Mouse (Mus musculus): ENCODE data around the gene Nek7.

Nek7 gene

DNA sequence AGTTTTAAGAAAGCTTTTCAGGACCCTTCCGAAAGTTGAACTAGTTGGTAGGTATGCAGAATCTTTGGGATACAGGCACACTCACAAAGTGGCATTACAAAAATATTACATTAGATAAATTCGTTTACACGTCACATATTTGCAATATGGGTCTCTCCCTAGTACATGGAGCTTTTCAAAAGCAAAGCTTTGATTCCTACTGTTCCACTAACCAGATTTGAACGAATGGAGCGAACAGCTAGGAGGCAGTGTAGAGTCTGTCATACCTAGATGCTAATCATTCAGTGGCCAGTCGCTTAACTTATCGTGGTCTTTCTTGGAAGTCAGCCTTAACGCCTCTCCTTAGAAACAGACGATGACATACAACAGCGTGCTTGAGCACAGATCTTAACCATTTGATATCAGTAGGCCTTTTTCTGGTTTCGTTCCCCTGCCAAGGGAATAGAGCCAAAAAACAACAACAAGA lies at the start of gene Nek7:
Nek7 (minus strand) TSS at position 146 of the 466 bp plus-strand sequence.
- peak; percentile 50 for DNase-seq

DNA sequence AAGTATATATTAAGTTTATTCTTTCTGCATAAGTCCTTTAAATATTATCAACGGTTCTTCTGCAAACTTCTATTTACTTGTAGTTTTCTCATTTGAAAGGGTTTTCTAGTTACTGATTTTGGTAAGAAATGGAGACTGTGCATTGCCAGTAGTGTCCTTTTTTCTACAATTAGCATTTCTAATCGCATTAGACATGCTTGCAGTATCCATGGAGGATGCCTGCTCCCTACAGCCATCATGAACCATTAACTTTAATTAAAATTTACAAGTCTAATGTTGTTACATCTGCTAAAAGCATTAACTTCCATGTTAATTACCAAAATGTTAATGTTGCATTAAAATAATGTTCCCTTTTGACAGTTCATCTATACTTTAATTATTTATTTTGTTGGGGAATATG lies 42.4 kb upstream of the Nek7 start:
- DNase-seq = no peak

DNA sequence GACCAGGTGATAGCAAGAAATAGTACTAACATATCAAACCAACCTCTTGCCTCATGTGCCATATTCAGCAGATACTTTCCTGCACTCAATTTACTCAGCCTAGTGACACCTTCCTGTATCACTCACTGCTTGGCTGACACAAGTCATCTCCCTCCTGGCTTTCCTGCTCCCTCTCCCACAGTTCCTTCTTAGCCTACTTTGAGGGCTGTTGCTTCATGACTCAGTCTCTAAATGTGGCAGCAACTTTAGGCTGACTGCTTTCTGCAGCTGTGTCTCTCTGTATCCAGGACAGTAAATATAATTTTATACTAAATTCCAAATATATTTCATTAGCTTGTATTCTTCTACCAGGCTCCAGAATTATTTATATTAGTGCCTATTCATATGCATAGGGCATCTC lies 34.3 kb upstream of the Nek7 start:
- DNase-seq = no peak

DNA sequence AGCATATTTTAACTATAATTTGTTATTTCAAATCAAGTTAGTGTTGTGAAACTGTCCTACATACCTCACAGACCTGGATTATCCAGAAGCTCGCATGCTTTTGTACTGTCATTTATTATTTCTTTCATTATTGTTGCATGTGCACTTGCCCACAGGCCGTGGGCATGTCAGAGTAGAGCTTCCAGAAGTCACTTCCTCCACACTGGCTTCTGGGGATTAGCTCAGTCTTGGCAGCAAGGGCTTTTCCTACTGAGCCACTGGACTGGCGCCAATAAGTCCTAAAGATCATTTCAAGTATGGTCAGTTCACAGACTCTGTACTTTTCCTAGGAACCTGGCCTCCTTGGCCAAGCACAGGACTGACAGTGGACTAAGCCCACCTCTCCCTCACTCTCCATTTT lies 25.1 kb upstream of the Nek7 start:
- DNase-seq = no peak

DNA sequence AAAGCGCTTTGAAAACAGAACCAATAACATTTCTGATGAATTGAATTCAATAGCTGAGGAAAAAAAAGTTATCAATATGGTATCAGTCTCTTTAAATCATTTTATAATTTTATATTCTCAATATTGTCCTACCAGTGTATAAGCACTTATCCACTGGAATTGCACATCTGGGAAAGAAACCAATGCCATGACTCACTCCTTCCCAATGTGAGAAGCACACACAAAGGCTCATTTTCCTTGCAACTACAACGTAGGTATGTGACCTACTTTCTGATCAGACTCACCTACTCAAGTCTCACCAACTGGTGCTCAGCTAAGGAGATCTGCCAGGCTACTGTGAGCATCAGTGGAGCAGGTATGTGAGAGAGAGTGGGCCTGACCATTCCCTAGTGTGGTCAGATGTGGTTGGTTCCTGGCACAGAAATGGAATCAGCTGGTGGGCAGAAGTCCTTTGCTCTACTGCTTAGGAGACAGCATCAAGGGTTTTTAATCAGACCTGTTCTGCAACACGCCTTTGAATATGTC lies 23.4 kb upstream of the Nek7 start:
- no peak for DNase-seq

DNA sequence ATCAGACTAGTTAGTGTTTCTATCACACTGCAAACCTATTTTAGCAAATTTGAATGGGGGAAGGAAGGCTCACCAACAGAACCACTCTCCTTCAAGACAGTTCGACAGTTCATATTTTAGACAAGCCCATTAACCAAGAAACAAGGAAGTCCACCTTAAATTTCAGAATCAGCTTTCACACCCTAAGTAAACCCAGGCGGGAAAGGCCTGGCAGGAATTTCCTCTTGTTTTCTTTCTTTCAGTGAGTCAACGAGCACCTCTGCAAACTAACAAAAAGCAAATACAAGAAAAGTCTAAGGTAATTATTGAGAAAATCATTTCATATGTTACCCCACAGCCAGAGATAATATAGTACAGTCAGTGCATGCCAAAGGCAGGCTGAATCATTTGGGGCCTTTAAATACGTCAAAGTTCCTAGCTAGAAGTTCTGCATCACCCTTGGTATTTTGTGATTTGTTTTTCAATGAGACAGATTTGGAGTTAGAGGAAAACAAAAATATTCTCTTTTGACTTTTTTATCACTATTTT lies 21.1 kb upstream of the Nek7 start:
- DNase-seq = no peak

DNA sequence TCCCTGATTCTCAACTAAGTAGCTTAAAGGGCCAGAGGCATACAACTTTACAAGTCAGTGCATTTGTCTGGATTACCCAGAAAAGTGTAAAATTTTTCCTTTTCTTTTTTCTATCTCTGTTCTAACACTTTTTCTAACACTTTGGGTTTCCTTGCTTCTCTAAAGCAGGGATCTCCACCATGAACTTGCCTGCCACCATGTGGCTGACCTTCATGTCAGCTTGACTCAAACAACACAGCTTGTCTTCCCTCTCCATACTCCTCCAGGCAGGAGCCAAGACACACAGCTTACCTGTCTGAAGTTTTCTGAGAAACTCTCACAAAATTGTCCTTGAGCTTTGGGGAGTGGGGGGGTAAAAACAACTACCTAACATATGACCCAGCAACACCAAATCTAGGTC lies 17.9 kb upstream of the Nek7 start:
- DNase-seq = peak; percentile 59

DNA sequence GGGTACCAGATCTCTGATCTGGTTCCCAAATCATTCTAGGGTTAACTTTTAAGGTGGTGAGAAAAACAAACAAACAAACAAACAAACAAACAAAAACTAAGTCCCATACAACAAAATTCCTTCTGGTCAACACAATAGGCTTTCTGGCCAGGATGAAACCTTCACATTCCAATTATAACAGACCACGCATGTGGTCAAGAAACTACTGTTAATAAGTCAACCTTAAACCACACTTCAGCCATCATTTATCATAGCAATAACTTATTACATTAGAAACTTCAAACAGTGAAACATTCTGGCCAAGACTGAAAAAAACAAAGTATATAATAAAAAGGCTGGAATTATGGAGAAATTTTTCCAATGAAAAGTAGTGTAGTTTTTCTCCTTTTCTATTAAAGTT lies 14.6 kb upstream of the Nek7 start:
- no peak for DNase-seq

DNA sequence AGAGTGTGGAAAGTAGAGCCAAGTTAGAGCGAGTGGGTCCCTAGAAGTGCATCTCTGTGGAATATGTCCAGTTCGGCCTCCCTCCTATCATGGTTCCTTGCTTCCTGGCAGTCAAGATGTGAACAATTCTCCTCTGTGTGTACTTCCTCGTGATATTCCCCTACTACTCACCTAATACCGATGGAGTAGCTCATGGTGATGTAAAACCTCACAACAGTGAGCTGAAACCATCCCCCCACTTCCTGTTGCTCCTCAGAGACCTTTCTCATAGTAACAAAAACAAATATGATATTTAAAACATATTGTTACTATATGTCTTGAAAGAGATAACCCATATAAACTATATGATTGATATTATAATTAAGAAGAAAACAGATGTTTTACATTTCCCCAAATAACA lies 9.0 kb upstream of the Nek7 start:
- DNase-seq = no peak

DNA sequence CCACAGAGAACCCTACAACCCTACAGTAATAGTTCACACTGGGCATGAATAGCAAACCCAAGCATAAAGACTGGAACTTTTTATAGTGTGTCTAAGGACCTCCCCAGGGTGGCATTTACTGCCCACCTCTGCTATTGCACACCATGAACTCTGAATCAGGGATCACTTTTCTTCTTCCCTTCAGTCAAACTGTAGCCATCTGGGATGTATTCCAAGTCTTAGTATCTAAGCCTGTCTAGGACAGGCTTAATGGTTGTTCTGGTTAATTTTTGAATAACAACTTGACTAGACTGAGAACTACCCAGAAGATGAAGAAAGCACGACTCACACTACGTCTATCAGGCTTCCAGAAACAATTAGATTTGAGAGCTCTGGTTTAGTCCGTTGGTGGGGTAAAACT lies 8.5 kb upstream of the Nek7 start:
- DNase-seq = no peak

DNA sequence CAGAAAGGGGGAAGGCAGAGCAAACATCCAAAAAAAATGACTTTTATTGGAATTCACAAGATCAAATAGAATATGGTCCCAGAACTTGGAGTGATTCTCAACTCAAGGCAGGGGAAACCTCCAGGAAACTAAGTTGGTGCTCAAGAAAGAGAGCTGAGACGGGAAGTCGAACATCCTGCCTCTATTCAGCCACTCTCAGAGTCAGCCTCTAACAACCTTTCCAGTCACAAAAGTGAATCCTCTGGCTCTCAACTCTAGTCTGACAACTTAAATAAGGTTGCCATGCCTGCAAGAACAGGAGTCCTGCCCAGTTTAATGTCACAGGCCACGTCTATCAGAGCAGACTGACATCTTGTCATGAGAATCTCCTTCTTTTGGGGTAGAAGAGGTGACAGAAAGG lies 7.9 kb upstream of the Nek7 start:
- no peak for DNase-seq

DNA sequence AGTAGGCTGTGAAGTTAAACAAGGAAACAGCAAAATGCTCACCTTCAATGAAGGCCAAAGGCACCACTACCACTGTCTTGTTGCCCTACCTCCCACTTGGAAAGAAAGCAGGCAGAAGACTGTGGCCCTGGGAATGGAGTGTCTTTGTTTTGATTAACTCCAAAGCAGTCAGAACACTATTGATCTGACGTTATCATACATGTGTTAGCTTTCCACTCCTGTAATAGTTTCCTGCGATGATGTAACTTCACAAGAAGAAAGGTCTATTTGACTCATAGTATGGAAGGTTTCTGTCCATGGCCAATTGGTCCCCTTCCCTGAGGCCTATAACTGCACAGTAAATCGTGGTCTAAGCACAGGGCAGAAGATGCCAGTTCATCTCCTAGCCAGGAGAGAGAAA lies 6.3 kb upstream of the Nek7 start:
- no peak for DNase-seq

DNA sequence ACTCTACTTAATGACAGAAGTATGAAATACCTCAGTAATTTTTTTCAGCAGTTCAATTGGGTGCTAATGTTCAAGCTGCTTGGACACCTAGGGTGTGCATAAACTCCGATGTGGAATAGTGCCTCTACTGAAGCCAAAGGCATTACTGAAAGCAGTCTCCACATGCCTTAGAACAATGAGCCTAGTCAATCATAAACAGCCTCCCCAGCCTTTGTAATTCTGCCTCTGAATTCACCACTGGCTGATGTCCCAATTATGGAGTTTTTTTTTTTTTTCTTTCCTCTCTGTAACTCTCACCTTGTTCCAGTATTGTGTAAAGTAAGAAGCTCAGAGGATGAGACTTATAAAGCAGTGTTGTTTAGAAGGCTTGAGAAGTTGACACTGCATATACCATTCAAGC lies 3.9 kb upstream of the Nek7 start:
- no peak for DNase-seq

DNA sequence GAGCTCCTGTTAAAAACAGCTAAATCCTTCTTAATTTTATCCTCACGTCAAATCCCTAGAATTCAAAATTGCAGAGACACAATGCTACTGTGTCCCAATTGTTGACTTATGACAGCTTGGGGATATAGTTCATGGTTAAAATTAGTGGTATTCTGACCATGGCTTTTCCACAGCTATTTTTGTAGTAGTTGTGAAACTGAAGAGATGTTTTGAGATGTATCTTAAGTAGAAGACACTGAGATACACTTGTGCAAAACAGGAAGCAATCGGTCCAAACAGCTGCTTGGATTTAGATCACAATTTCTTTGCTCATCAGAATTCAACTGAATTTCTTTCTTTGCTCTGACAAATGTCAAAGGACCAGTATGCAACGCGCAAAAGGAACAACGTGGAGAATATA lies 2.9 kb upstream of the Nek7 start:
- DNase-seq = no peak

DNA sequence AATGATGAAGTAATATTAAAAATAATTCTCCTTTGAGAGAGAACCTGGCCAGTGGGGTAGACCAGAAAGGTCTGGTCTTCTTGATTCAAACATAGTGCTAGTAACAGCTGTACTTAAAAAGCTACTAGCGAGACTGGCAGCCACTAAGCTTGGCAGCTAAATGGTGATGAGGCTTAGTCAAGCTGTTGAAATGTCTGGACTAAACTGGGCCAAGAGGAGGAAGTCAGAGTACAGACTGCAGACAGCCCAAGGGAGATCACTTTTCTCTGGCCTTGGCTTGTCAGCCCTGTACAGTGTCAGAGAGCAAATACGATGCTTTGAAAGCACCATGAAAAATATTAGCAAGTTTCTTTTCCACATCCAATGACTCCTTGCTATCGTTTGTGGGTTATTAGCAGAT lies 2.5 kb upstream of the Nek7 start:
- no peak for DNase-seq

DNA sequence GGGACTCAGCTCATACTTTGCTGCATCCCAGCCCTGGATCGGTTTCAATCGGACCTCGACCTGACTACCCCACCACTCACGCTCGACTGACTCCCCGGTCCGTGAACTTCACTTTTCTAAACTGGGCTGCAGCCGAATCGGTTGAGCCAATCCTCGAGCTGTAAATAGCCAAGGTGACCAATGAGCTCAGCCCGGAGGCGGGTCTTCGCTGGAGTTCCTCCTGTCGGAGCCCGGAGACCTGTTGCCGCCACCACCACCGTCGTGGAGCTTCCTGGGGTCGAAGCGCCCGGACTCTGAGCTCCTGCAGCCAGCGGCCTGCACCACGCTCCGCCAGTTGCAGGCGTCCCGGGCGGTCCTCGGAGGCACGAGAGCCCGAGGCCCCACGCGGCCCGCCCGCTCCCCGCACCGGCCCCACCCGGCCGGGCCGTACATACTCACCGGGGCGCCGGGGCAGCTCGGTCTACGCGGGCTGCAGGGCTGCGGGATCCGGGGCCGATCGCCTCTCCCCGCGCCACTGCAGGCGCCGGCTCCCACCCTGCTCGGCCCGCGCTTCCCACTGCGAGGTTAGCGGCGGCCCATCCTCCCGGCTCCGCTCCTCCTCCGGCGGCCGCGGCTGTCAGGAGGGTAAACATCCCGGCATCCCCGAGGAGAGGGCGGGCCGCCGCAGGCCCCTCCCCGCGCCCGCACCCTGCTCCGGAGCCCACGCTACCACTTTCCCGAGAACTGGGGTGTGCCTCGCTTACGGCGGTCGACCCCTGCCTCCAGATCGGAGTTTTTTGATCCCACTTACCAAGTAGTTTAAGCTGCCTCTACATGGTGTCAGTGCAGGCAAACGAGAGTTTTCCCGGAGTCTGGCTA lies 598 bp downstream of the Nek7 start:
- peak; percentile 99 for DNase-seq

DNA sequence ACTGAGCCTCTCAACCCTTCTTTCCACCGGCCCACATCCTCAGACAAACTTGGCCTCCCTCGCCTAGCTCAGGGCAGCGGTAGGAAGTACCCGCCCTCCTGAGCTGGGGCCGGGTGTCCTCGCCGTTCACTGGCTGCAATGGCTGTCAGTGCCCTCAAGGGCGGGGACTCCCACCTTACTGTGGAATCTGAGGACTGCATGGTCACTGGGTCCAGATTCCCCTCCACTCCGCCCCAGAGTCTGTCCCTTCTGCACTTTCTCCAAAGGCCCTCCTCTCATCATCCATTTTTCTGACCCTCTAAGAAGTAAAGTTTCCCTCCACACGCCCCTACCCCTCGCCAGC lies 2.0 kb downstream of the Nek7 start:
- DNase-seq = peak; percentile 86

DNA sequence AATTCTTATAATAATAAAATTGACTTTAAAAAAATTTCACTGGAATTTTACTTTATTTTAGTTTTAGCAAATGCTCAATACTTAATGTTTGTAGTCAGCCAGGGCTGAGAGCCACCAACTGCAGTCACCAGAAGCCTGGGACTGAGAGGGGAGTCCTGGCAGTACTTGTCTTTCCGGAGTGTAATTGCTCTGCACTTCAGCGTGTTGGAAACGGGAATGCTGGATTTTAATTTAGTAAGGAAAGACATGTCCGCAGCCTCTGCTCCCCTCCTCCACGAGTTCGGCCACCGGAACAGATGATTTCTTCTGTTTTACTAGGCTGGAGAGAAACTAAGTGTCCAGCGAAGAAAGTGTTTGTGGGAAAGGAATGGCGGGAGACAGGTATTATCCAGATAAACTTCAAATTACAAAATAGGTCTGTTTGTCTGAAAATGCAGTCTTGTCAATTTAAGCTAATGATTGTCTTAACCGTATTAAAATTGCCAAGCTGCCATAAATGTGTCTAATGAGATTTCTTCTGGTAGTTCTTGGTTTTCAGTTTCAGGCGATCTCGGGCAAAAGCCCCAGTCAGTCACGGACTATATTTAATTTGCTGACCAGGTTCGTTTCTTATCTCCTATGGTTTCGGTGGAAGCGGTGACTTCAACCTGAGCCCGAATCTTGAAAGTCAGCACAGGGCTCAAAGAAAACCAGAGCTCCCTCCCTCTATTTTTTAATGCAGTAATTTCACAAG lies 2.5 kb downstream of the Nek7 start:
- no peak for DNase-seq

DNA sequence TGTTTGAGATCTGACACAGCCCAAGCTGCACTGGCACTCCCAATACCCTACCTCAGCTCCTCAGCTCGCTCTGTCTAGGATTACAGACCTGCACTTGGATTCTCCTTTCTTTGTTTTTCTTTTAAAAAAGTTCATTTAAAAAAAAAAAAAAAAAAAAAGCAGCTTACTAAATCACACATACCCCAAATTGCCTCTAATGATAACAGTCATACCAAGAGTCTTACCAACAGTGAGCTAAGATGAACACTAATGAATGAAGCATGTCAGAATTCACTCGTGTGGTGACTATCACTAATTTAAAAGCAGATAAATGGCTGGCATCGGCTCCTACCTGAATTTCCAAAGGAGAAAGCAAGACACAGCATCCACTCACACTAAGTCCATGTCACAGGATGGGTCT lies 4.6 kb downstream of the Nek7 start:
- DNase-seq = no peak

DNA sequence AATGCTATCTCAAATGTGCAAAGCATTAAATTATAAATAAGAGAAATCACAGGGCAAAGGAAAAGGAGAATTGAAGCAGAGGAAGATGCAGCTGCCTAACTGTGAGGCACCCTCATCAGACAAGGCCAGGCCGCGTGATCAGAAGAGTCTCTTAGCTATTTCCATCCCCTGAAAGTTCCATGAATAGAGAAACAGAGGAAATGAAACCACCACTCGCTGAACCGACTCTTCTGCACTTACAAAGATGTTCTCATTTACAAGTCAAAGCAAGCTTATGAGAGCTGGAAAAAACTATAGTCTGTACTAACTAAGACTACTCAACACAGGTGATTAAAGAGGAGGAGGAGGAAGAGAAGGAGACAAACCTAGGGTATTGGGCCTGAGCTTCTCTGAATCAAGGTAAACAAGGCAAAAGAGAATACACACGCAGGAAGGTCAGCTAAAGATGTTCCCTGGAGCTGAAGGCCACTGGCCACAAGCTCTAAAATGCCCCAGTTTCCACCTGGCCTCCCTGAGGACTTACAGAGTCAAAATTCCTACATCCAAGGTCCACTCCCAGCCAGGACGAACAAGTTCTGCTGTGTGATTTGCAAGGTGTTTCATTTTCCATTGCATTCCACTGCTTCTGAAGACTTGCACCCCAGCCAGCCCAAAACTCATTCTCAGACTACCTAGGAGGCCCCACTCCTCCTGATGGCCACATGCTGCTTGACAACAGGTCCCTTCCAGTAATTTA lies 5.2 kb downstream of the Nek7 start:
- DNase-seq = no peak

DNA sequence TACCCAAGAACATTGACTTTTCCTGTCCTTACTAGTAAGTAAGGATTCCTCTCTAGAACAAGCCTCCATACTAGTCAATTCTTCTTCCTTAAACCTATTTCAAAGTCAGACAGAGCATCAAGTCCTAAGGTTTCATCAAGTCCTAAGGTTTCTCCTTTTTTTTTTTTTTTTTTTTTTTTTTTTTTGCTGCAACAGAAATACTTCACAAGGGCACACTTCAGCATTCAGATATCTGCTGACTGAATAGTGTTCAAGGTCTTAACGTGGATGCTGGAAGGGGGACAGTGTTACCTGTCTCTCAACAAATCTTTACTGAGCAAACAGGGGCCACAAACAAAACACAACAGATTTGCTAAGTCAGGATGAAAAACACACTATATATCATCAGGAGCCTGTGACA lies 7.8 kb downstream of the Nek7 start:
- no peak for DNase-seq

DNA sequence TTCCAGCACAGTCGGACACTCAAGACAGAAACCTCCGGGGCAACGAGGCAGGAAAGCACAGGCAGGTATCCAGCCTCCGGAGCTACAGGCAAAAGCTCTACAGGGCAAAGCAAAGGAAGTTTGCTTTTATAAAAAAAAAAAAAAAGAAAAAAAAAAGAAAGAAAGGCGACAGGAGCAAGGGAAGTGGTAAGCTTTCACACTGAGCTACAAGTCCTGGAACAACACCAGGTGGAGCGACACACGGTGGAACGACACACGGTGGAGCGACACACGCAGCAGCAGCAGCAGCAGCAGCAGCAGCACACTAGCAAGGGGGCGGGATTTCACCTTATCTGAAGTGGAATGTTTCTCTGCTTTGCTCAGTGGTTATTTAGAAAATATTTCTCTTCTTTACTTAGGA lies 10.8 kb downstream of the Nek7 start:
- no peak for DNase-seq

DNA sequence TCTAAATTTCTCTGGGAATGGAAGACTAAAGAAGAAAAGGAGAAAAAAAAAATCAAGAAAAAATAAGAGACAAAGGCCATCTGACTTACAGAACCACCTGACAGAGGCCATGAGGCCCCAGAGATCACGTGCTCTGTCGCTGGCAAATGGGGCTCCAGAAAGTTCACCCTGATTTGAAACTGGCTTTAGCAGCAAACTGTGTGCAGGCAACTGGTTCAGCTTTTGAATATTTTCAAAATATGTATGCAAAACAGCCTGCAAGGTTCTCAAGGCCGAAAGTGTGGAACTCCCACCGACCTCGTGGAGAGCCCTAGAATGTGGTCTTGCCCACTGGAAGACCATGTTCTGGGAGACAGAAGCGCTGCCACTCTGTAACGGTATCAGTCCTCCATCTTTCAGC lies 11.6 kb downstream of the Nek7 start:
- no peak for DNase-seq
